Mouse (Mus musculus): ENCODE data around the gene Cenph. TPM values are rescaled to one million over a fixed set of nuclear protein-coding genes. Genes with fewer than 3 reads are reported as not detected.
"Not testable (repeated sequence)": the region's sequence is repeated elsewhere in the genome, so short reads cannot be mapped to it uniquely, and the experiment has no call there.

Cenph gene
- total RNA-seq (2021), result 1 to 10 TPM; 8.7 to 9.3 TPM

DNA sequence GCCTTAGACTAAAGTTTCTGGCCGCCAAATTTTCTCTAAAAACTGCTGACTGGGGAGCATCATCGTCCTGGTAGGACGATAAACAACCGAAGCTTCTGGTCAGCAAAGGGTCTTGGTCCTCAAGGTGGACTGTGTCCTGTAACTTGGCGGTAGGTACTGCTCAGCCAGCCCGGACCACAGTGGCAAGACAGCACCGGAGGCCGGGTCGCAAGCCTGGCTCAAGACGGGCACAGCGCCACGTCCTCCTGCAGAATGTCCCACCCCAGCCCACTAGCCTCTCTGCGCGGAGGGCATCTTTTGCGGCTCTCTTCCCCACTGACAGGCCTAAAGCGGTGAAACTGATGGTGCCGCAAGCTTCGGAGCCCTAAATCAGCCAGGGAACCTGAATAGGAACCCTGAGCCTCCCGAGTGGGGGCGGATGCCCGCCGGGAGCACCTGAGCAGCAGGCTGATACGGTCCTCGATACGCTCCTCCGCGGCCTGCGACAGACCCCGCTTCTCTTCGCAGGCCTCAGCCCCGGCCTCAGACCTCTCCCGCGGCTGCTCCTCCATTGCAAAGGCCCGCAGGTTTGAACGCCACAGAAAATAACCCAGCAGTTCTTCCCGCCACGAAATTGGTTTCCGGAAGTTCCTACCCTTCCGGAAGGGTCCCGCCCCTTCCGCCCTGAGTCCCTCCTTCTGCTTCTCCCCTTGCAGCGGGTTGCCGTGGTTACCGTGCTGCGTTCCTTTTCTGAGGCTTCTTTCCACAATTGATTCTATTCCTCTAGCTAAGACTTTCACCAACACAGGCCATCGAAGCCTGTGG lies at the start of gene Cenph:
Cenph (minus strand) TSS at position 648 of the 804 bp plus-strand sequence.
- peak; percentile 86 for DNase-seq

DNA sequence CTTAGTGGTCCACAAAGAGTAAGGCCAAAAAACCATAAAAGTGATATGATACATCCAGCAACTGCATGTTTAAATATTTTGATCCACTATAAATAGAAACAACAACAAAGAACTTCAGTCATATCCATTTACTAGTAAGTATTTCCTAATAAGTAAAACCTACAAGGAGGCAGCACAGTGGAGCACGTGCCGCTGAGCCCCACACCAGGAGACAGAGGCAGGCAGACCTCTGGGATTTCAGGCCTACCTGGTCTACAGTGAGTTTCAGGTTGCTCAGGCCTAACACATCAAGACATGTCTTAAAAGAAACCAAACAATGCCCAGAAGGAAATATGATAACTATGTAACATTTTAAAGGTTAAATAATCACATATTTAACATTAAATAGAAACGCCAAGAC lies 49.2 kb upstream of the Cenph start:
- no peak for DNase-seq

DNA sequence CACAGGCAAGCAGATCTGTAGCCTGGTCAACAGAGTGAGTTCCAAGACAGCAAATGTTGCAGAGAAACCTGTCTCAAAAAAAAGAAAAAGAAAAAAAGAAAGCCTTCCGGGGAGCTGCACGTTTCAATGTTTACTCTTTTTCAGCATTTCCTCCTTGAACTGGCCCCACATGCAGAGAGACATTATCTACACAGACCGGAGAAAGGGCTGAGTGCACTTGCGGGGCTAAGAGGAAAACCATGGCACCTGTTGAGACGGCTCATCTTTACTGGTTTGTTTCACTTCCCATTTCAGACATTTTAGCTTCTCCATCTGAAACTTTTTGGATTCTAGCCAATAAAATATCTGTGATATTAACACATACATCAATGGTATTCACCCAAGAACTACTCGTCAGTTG lies 48.6 kb upstream of the Cenph start:
- DNase-seq, result no peak

DNA sequence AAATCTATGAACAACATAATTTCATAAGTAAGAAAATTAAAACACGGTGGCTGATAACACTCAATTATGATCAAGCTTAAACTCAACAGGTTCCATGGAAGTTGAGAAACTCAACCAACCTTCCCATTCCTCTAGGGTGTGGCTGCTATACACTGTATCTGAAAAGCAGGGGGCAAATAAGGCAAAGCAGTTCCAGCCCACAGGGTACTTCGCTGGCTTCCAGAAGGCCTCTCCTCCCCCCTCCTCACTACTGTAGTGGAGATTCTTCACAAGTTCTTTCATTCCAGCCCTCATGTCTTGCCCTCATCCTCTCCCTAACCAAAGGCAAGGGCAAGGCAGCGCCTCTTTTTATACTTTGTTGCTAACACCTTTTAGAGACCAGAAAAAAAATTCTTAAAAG lies 48.2 kb upstream of the Cenph start:
- DNase-seq, result no peak

DNA sequence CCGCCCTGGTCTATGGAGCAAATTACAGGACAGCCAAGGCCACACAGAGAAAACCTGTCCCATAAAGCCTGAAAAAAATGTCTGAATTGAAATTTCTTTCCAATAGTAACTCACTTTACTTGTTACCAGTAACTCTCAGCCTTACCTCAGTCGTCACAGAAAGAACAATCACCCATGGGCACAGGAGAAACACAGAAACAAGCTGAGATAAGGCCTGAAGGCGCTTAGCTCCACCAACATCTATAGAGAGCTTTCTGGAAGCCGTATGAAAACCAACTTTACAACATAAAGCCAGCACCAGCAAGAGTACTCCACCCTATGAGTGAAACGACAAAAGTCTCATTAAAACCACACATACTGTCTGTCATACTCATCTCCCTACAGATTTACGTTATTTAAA lies 38.8 kb upstream of the Cenph start:
- DNase-seq, result no peak

DNA sequence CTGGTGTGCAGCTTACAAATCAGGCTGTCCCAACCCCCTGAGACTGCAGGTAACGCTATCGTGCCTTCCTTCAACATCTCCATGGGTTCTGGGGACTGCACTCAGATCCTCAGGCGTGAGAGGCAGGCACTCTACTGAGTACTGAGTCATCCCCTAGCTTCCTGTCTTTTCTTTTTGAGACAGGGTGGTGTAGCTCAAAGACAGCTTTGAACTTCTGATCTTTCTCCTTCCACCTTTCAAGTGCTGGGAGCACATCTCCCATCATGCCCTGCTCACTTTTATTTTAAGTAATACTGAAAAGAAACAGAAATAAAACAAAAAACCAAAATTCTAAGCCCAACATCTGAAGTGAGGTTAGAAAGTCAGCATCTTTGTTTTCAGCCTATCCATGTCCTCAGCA lies 30.1 kb upstream of the Cenph start:
- no peak for DNase-seq

DNA sequence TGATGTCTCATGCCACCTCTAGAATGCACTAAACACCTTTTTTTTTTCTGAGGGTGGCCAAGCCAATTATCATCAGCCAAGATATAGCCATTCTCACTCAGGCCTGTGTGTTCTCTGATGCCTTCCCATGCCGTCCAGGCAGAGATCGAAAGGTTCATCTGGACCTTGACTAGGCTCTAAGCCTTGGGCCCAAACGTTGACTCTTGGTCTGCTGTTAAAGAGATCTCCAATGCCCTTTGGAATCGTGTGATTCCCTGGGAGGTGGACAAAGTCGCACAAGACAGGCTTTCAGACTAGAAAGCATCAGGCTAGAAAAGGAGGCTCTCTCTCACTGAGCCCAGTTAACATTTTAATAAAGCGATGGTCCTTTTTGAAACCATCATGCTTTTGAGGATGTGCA lies 21.5 kb upstream of the Cenph start:
- no peak for DNase-seq

DNA sequence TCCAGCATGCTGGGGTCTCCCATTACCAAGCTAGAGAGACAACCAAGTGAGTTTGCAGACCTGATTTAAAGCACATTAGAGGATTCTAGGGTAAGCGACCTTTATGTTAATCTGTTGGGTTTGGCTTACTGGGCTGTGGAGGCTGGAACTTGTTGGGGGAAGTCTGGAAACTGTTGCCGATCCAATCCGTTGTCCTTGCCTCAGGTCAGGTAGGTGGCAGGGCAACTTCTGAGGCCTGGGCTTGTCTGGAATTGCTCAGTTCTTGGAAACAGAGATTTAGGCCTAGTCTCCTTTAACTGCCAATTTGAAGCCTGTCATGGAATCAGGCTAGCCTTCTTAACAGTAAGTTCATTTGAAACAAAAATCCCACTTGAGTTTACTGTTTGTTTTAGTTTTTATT lies 13.4 kb upstream of the Cenph start:
- no peak for DNase-seq

DNA sequence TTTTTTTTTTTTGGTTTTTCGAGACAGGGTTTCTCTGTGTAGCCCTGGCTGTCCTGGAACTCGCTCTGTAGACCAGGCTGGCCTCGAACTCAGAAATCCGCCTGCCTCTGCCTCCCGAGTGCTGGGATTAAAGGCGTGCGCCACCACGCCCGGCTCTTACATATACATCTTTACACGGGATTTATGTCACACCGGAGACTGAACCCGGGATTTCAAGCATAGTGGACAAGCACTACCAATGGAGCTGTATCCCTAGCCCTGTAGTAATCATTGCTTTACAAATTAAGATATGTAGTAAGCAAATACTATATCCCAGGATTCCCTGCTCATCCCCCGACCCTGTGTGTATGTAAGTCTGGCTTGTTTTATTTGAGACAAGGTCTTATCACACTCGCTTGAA lies 12.4 kb upstream of the Cenph start:
- not testable (repeated sequence) for DNase-seq

DNA sequence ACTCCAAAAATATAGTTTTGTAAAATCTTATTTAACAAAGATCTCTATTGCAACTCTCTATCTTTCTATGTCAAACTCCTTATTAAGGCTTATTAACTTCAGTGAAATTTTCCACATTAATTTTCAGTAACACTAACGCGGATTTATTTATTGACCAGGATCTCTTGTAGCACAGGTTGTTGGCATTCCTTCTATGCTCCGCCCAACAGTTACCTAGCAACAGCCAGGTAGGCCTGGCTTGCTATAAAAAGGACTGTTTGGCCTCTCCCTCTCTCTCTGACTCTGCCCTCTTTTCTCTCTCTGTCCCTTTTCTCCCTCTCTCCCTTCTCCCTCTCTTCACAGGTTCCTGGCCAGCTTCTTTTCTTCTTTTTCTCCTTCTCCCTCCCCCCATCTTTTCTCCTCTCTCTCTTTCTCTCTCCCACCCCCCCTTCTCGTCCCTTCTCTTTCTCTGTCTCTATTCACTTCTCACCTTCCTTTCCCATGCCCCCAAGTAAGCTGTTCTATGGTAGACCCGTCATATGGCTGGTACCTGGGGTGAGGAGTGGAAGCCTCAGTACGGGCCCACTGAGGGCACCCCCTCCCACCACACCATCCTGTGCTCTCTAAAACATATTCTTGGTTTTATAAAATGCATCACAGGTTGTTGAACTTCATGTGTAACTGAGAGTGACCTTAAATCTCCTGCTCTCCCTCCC lies 11.8 kb upstream of the Cenph start:
- no peak for DNase-seq

DNA sequence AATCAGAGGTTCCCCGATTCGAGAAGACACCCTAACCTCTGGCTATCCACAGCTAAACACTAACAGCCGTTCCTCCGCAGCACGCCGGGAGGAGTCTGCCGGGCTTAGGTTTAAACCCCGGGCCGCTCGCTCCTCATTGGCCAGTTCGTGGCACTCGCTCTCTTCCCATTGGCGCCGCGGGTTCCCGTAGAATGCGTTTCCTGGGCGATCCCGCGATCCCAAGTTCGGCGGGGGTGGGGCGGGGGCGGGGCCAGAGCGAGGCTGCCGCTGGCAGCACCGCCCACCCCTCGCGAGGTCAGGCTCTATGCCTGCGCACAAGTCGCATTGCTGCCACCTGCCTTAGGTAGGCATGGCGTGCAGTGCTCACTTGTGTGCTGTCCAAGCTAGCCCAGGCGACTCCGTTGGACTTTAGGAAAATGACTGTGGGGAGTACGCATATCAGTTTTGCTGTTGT lies 10.7 kb upstream of the Cenph start, which contains the start of gene Ccnb1:
Ccnb1 (minus strand) TSS at position 157 of the 454 bp plus-strand sequence.
- DNase-seq, result peak; percentile 95

DNA sequence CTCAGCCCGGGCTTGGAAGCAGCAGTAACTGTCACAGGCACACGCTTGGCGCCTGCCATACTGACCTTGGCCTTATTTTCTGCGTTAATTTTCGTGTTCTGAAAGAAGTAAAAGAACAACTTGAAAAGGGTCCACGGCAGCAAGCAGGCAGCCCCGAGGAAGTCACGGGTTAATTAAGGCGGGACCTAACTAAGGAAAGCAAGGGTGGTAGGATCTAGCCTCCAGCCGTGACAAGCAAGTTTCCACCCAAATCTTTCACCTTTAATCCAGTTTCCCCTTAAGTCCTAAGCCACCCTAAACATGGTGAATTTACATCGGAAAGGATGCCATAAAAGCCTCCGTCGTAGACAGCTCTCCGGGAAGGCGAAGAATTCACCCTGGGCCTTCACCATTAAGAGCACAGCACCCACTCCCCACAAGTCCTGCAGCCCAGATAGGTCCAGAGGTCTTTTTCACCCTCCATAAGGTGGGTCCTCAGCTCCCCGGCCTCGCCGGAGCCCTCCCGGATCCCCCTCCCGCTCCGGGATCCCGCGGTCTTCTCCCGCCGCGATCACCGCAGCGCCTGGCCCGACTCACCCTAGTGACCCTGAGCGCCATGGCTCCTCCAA lies 10.2 kb upstream of the Cenph start:
- no peak for DNase-seq

DNA sequence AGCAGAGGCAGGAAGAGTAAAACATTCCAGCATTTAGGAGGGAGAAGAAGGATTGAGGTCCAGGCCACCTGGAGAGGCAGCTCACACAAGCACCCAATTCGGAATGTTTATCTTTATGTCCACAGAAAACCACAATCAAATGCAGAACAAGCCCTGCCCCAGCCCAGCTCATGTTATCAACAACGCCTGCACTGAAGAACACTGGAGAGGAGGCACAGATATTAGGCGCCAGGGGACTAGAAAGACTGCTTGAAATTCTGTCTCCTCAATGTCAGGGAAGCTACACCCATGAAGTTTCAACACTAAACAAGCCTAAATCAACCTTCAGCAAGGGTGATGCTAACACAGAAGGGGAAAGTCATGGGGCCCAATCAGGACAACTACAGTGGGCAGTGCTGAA lies 1.8 kb upstream of the Cenph start:
- no peak for DNase-seq

DNA sequence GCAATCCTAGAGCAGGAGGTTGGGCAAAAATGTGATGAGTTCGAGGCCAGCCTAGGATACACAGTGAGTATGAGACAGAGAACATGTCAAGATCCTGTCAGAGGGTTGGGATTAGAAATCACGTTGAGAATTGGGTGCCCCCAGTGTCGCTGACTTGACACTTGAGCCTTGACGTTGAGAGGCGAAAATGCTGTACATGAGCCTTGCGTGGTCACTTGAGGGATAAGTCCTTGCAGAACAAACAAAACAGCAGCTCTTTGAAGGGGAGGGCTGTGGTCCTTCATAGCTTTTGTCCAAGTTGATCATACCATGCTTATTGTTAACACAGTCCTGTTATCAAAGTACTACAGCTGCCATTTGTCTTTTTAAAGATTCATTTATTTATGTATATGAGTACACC lies 1.0 kb upstream of the Cenph start:
- DNase-seq, result no peak

DNA sequence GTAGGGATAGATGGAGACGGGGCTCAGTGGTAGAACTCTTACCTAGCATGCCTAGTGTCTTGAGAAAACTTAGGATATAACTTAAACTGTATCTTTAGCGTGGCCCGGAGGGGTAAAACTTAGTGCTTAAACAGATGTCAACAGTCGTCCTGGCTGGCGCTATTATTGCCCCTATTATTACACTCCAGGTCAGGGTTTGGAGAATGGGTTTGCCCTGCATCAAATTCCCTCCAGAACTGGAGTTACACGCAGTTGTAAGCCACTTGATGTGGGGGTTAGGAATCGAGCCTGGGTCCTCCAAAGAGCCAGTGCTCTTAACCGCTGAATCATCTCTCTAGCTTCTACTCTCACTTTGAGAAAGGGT lies 339 bp upstream of the Cenph start:
- no peak for DNase-seq

DNA sequence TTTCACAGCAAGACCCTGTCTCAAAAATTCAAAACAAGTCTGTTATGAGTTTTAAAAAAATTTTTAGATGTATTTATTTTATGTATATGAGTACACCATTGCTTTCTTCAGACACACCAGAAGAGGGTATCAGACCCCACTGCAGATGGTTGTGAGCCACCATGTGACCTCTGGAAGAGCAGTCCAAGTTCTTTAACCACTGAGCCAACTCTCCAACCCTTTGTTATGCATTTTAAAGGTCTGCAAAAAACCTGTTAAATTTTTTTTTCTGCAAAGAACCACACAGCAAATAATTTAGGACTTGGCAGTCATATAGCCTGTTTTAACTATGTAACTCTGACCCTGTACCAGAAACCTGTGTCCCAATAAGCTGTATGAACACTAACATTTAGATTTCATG lies 995 bp downstream of the Cenph start:
- DNase-seq, result no peak

DNA sequence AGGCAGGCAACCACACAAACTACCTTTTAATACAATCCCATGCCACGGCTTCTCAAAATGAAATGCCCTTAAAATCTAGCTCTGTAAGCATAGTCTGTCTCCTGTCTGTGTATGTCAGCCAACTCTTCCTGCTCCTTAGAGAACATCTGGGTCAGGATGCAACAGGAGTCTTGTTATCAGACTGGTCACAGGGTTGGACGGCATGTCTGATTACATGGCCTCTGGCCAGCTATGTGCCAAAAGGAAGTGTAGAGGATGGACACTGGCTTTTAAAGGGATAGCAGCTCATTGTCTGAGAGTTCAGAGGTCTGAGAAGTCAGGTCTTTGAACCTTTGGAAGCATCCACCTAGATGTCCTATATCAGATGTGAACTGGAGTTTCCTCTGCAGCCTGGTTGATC lies 20.4 kb downstream of the Cenph start:
- peak; percentile 17 for DNase-seq

DNA sequence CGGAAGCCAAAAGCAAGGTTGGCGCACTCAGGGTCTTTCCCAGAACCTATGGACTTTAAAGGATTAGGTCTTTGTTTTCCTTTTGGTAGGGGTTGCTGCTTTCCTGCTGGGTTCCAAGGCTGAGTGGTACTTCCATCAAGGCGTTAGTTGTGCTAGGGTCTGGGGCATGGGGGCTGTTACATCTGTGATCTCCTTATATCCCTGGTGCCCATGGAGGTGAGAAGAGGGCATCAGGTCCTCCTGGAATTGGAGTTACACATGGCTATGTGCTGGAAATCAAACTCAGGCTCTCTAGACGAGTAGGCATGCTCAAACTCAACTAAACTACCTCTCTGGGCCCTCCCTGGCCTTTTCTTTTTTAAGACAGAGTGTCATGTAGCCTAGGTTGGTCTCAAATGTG lies 21.5 kb downstream of the Cenph start:
- DNase-seq, result no peak

DNA sequence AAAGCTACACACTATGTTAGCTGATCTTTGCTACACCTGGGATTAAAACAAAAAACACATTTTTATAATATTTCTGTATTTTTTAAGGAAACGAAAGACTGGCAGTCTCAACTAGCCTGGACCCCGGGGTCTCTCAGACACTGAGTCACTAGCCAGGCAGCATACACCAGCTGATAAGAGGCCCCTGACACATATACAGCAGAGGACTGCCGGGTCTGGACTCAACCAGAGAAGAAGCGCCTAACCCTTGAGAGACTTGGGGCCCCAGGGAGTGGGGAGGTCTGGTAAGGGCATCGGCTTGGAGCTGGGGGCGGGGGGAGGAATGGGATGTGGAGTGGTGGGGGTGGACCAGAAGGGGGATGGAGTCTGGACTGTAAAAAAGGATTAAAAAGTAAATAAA lies 22.7 kb downstream of the Cenph start:
- DNase-seq, result no peak

DNA sequence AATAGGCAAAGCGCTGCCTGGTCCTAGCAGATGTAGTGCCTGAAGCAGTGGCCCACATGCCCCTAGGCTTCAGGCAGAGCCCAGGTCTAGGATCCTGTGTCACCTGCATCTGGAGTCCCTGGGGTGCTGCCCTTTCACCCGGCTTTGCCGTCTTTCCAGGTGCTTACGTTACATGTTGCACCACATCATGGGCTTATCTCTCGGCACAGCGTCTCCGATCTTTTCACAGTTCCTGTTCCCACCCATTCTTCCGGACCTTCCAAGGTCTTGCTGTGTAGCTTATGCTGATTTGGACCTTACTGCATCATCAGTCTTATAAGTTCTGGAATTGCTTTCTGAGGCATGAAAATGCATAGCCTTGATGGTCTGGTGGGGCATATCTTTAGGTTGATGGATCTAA lies 23.2 kb downstream of the Cenph start:
- DNase-seq, result no peak

DNA sequence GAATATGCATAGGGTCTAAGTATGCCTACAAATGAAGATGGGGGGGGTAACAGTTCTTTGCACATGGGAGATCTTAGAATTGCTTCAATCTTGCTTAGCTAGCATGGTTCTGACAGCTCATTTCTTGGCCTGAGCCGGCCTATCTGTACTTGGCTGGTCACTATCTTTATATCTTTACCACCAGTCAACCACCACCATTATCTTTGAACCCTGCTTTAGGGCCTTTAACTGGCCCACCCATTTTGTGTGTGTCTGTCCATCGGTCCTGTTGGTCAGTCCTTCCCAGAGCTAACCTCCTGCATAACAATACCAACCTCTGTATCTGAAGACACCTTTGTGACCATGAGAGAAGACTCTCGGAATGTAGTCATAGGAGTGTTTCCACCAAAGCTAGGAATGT lies 24.3 kb downstream of the Cenph start:
- no peak for DNase-seq

DNA sequence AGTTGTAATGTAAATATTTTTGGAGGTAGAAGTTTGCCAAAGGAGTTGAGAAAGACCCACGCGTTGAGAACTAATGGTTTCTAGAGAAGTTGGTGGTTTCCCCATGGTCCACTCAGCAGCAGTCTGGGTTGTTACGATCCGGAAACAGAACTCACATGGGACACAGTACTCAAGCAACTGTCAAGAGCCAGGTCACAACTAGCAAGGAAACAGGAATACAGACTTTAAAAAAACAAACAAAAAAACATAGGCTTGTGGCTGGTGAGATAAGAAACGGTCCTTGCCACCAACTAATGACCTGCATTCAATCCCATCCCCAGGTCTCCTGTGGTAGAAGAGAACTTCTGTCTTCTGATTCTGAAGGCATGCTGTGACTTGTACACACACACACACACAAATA lies 24.9 kb downstream of the Cenph start:
- no peak for DNase-seq

DNA sequence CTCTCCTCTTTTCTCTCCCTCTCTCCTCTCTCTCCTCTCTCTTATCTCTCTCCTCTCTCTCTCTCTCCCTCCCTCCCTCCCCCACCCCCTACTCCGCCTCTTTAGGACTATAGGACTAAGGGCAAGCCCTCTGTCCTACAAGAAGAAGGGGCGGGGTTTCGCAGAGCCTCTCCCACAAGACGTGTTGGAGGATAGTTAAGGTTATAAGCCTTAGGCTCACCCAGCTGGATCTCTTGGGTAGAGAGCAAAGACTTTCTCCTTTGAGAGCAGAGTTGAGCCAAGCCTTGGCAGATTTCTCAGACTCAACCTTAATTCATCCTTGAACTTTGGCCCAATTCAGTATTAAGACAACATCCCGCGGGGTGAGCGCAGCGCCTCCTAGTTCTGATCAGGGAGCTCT lies 27.1 kb downstream of the Cenph start:
- no peak for DNase-seq

DNA sequence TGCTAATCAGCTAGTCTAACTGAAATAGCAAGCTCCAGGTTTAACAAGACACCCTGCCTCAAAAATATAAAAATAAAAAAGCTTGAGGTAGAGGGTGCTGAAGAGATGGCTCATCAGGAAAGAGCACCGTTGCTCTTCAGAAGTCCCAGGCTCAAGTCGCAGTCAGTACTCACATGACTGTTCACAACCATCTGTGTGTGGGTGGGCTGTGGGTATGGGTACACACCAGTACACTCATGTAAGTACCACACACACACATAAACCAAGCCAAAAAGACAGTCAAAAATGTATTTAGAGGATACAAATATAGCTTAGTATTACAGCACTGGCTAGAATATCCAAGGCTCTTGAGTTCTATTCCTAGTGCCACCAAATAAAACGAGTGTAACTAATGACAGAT lies 29.6 kb downstream of the Cenph start:
- no peak for DNase-seq
